Mouse (Mus musculus): ENCODE measurements around the gene Kctd20. TPM values are rescaled to one million over a fixed set of nuclear protein-coding genes. Genes with fewer than 3 reads are reported as not detected.
A peak's percentile ranks its signal among the peaks of the same experiment; 100 is the strongest.

The Kctd20 gene
- 10 to 100 TPM; 27.0 to 38.6 (median 28.7) TPM for total RNA-seq (2022)

DNA sequence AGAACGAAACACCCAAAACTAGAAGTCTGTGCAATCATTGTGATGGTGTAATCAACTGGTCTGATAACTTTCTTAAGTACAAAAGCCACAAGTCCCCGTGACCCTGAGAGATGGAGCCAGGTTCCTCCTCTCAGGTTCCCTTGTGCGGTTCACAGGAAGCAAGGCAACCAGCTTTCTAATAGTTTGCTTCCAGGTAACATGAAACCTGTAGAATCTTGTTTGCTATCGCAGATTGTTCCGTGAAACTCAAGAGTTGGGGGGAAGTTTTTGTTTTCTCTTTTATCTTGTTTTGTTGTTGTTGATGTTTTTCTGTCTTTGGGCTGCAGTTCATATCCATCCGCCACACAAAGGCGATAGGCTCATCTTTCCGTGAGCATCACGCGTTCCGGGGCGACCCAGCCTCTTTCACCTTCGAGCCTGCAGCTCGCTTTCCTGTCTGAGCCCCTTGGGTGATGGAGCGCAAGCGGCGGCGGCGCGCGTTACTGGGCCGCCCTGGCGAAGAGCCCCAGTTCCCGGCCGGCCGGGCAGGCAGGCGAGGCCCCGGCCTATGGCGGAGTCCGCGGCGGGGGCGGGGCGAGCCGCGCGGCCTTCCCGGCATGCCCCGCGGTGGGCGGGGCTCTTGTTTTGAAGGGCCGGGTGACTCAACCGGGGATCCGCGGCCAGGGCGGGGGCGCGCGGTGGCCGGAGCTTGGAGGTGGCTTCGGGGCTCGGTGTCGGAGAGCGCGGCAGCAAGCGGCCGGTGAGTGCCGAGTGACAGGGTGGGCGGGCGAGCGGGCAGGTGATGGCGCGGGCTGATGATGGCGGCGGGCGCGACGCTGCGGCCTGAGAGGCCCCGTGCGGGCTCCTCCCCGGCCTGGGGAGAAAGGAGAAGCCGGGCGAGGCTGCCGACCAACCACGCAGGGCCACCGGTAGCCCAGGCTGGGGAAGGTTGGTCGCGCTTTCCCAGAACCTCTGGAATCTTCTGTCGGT lies at the start of gene Kctd20:
TSS of gene Kctd20 (plus strand) at position 120 of the 969 bp plus-strand sequence.
- DNase-seq (ENCODE audit: low spot score in 2 of 2) = peak; percentile 90 to 93

DNA sequence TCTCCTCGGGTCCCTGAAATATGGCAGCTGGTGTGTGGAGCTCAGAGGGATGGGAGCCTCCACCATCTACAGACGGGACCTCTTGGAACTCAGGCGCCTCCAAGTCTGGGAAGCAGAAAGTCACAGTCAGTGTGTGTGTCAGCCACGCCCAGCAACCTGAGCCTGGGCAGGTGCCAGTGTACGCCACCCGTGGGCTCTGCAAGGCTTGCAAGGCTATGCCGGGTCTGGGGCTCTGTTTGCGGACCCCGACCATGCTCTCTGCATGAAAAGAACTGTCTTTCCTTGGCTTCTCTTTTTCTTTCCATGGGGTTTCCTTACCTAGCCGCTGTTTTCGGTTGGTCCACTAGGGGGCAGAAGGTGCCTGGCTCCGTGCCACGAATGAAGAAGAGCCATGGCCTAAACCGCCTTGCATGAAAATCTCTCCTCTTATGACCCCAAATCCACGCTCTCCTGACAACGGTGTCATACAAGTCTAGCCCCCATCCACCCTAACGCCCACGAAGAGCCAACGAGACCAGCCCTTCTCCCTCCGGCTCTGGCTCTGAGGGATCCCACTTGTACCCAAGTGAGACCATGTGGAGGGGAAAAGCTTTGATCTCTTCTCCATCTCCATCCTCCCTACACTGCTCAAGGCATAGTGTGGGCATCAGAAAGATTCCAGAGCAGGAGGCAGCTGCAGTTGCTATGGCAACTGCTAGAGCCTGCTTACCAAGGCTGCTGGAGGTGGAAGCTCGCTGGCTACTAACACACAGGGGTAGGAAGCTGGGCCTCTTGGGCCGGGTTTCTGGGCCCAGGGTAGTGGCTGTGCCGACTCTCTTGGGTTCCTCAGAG lies 47.0 kb upstream of the Kctd20 start:
- DNase-seq (ENCODE audit: low spot score in 2 of 2) = peak; percentile 28 to 39

DNA sequence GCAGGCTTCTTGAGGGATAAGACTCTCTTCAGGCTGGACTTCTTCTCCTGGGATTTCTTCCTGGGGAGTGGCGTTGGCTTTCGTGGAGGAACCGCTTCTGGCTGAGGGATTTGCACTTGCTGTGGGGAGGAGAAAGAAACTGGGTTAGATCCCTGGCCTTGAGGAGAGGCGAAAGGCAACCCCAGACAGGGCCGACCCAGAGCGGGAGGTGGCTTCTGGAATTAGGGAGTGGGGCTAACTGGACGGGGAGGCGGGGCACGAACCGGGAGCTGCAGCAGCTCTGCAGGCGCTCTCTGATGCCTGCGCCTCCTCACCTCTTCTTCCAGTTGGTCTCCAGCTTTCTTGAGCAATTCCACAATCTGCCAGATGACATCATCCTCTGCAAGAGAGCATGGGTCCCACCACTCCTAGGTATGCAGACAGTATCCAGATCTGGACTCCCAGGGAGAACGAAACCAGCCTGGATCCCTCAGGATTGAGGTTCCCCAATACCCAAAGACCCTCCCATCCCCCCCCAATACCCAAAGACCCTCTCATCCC lies 46.3 kb upstream of the Kctd20 start:
- DNase-seq (ENCODE audit: low spot score in 2 of 2) = no peak

DNA sequence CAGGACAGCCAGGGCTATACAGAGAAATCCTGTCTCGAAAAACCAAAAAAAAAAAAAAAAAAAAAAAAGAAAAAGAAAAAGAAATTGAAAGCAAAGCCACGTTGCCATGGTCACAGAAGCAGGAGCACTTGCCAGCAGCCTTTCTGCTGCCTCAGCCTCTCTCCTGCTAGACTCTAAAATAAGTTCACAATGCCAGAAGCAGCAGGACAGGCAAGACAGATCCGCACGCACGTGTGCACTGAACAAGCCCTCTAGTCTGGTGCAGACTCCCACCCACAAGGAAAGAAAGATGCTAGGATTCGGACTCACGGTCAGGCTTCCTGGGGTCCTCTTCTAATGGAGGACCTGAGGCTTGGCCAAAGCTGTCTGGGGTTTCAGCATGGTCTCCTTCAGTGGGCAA lies 43.8 kb upstream of the Kctd20 start:
- DNase-seq (ENCODE audit: low spot score in 2 of 2) = no peak

DNA sequence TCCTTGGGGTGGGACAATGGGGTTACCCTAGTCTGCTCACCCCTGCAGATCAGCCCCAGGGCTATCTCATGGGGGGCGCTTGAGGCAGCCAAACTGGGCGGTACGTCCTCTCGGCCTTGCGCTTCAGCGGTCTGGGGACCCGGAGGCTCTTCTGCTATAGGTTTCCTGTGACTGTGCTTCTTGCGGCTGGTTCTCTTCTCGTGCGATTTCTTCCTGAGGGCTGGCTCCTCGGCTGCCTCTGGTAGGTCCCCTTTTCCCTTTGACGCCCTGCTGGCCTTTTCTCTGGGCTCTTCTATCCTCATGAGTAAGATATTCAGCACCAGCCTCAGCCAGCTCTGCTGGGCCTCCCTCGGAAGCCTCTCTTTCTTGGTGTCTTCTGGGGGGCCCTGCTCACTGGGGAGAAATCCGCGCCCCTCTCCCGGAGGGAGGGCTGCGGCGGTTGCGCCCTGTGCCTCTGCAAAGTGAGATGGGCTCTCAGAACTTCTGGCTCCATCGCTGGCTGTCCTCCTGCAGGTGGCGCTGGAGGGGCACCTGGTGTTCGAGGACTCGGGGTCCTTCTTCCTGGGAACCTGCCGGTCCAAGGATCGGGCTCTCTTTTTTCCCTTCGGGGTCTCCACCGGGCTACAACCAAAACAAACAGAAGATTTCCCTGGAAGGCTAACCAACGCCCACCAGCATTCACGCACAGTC lies 42.4 kb upstream of the Kctd20 start:
- no peak for DNase-seq (ENCODE audit: low spot score in 2 of 2)

DNA sequence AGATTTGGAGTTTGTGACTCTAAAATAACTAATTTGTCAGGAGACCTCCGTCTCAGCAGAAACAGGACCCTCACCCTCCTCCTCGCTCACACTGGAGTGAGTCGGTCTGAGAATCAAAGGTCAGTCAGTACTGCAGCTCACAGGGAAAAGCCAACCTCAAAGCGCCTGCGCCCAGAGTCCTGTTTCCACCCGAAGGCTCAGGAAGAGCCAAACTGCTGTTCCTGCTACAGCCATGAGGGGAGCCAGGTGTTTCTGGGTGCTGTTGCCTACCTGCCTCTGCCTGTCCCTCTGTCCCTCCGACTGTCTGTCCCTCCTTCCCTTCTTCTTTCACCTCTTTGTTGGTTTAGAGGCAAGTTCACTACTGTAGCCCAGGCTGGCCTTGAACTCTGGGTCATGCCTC lies 41.6 kb upstream of the Kctd20 start:
- no peak for DNase-seq (ENCODE audit: low spot score in 2 of 2)

DNA sequence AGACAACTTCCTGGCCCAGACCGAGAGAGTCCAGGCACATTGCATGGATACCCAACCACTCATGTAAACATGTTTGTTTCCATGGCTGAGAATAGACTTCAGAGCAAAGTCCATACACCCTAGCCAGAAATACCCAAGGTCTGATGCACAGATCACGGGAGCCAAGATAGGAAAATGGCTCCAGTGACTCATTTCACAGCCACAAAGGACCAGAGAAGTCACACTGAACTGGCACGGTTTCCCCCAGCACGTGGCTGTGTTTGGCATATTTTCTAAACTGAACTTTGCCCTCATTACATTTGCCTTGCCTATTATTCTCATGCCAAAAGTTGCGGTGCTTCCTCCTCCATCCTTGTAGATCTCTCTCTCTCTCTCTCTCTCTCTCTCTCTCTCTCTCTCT lies 38.5 kb upstream of the Kctd20 start:
- no peak for DNase-seq (ENCODE audit: low spot score in 2 of 2)

DNA sequence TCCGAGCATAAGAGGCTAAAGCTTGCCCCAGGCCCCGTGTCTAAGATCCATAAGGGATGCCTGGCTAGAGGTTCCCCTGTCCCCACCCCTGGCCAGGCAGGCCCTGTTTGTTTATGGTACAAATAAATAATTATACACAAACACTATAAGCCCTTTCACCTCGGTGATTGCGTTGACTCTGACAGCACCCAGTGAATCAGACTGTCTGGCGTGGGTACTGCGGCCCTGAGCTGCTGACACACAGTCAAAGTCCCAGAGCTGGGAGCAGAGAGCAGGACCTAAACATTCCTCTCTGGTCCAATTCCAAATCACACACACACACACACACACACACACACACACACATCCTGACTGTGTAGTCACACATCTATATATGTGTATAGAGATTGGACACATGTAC lies 37.8 kb upstream of the Kctd20 start:
- DNase-seq (ENCODE audit: low spot score in 2 of 2) = no peak

DNA sequence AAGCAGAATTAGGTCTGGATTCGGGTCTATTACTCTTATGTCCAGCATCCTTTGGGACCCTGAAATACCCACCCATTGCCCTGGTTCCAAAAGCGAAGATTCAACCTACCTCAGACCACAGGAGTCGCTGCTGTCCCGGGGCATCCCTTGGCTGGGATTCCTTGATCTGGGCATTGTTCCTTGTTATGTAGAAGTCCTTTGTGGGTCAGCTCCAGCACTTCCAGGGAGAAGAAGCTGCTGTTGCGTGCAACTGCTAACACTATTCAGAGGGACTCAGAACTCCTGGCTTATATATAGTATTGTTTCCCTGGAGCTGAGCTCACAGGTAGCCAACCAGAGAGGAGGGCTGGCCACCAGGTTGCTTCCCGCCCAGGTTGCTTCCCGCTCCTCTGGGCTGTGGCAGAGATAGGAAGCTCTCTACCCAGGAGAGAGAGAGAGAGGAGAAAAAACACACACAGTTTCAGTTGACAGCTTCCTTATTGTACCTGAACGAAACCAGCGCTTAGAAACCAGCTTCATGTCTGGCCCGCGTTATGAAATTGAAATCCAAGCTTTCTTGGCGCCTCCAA lies 36.6 kb upstream of the Kctd20 start, which contains the start of gene 4930539E08Rik:
TSS of gene 4930539E08Rik (minus strand) at position 265 of the 569 bp plus-strand sequence.
- DNase-seq (ENCODE audit: low spot score in 2 of 2) = no peak

DNA sequence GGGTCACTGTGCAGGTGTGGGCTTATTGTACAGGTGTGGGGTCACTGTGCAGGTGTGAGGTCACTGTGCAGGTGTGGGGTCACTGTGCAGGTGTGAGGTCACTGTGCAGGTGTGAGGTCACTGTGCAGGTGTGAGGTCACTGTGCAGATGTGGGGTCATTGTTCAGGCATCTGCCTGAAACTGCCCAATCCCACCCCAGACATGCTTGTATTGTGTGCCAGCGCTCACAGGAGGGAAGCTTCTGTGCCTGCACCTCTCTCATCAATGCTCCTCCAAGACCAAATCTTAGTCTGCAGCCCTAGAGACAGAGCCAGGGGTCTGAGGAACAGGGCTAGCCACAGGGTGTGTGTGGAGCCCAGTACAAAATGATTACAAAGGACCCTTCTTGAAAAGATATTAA lies 35.2 kb upstream of the Kctd20 start:
- DNase-seq (ENCODE audit: low spot score in 2 of 2) = no peak

DNA sequence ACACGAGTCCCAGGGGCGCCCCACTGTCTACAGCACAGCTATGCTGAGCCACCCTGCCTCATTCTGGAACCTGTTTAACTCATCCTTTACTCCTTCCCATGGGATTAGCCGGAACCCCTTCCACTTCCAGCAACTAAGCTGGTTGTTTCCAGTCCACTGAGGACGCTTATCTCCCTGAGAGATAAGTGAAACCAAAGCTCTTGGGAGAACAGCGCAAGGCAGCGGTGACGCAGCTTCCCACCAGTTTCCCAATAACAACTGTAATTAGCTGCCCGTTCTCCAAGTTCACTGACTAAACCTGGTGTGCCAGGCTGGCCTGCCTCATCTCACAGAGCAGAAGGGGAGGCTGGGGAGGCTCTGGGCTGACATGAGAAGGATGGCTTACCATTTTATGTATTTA lies 30.7 kb upstream of the Kctd20 start:
- DNase-seq (ENCODE audit: low spot score in 2 of 2) = no peak

DNA sequence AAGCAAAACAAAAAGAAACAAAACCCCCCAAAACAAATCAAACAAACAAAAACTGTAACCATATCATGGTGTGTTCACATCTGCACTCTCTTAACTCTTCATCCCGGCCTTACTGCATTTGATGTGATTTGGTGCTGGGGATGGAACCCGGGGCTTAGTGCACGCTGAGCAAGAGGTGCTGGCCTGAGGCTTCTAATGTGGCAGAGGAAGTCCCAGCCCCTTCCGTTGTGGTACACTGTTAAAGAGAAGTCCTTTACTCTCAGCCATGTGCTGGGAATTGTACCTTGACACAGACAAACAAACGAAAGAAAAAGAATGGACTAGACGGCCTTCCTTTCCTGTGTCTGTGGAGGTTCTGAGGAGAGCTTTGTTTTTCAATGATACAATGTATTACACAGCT lies 29.7 kb upstream of the Kctd20 start:
- no peak for DNase-seq (ENCODE audit: low spot score in 2 of 2)

DNA sequence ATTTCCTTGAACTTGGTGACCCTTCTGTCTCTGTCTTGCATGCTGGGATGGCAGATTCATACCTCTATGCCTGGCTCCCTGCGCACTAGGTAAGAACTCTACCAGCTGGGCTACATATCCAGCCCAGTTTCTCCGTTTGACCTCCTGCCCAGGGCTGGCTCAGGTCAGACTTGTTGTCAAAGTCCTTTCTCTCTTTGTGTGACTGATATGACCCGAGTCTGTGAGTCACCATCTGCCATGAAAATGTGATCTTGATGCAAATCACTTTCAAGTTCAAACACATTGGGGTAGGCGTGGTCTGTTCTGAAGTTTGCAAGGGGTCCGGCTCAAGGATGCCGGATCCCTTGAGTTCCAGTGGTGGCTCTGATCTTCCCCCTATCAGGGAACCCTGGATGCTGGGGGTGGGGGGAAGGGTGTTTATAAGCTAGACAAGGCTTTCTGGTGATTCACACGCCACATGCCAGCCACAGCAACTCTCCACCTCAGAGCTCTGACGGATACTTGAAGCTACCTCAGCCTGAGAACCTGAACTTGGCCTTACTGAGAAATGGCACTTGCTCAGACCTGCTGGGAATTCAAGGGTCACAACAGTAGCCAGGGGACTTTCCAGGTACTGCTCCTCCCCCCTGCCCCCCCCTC lies 26.7 kb upstream of the Kctd20 start:
- DNase-seq (ENCODE audit: low spot score in 2 of 2) = no peak

DNA sequence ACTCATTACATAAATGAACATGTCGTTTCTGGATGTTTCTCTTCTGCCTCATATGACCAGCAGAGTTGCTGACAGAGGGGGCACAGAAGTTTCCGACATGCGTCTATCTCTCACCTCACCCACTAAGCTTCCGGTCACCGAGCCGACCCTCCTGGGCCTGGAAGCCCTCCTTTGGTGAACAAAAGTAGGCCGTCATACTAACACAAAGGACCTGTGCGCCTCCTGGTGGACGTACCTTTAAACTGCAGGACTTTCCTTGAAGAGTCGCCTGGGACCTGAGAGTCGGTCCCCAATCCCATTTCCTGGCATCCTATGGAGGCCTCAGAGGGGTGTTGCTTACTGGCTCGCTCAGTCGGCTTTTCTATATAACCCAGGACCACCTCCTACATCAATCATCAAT lies 25.4 kb upstream of the Kctd20 start:
- DNase-seq (ENCODE audit: low spot score in 2 of 2) = peak; percentile 61 to 63

DNA sequence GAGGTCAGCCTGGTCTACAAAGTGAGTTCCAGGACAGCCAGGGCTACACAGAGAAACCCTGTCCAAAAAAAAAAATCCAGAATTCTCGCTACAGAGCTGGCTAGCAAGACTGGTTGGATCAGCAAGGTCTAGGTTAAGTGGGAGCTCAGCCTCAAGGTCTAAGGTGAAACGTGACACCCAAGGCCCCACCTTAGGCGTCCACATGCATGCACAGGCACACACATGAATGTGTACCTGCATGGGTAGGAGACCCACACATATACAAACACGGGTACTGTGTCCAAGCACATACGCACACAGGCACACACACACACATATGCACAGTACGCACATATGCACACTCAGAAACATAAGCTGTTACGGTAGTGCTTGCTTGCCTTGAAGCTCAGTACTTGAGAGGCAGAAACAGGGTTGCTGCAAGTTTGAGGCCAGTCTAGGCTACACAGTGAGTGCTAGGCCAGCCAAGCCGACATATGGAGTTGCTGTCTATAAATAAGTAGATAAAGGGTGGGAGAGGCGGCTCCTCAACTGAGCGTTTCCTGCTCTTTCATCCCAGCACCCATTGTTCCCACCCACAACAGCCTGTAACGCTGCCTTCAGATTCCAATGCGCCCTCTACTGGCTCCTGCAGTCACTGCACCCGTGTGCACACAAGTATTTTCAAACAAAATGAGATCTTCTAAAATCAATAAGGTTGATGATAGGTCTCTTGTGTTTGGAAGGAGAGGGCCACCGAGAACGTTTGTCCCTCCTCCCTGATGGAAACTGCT lies 24.7 kb upstream of the Kctd20 start:
- no peak for DNase-seq (ENCODE audit: low spot score in 2 of 2)

DNA sequence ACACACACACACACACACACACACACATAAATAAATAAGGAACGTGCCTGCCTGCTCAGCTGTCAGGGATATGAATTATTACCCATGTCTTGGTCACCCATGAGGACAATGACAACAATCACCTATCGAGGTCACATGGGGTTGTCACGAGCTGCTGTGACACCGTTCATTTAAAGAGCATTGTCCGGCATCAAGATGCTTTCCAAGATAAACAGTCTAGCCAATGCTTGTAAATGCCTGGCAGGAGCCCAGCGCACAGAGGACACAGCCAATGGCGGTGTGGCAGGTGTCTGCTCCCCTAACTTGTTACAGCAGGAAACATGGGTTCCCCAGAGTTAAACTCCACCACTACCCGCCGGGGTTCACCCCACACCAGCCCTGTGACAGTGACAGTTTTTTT lies 23.7 kb upstream of the Kctd20 start:
- DNase-seq (ENCODE audit: low spot score in 2 of 2) = no peak

DNA sequence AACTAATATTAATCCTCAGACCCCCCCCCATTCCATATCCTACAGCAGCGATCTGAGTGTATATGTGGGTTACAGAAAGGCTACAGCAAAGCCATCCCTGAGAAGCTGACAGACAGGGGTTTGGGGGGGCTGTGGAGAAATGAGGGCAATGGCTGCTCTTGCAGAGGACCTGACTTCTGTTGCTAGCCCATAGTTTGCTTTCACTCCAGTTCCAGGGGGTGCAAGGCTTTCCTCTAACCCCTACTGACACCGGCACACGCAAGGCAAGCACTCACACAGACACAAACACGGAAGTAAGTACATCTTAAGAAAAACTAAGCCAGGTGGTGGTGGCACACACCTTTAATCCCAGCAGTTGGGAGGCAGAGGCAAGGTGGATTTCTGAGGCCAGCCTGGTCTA lies 22.4 kb upstream of the Kctd20 start:
- no peak for DNase-seq (ENCODE audit: low spot score in 2 of 2)

DNA sequence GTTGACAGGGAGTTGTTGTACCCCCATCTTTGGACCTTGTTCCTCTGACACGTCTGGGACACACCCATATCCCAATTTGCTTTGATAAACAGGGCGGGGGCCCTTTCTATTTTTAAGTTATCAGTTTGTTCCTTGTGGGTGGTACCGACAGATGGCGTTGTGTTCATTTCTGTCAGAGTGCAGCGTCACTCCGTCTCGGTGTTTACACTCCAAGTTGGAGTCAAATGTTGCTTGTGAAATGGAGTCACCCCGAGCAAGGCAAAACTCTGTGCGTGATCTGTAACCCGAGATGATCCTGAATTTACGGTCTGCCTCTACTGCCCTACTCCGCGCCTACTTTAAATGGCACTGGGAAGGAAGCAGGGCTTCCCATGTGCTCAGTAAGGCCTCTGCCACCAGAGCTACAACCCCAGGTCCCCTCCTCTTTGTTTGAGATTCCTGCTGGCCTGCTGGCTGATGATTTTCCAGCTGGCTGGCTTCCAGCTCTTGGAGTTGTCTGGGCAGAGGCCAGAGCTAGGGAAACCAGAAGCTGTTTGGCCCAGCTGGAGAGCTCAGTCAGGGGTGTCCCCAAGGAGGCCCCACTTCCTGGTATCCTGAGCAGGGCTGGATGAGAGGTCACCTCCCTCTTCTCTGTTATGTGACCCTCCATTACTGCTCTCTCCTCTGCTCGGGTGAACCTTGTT lies 21.2 kb upstream of the Kctd20 start:
- peak; percentile 80 to 90 for DNase-seq (ENCODE audit: low spot score in 2 of 2)

Measured in gastrocnemius, adult 8-10 months (tissue).